Comparison of ENCODE assay signal across 19 mouse cellular contexts in the genomic region with DNA sequence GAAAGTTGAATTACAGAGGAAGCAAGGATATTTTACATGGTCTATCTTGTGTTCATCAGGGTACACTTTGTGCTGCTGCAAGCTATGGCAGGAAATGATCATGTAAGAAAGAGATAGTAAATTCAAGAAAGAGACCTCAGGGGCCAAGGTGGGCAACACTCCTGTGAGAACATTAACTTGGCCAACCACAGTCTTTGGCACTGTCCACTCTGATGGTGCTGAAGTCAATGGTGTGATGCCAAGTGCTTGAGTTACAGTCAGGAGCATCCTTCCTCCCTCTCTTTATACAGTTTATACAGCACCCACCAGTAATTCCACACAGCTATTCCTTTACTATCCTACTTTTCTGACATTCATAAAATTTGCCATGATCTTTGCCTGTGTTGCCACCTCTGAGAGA. TPM values are rescaled to one million over a fixed set of nuclear protein-coding genes. Genes with fewer than 3 reads are reported as not detected.
DNase-seq lines count a peak whose midpoint lies in the region; ATAC-seq and TF ChIP-seq lines count a peak whose summit lies in the region.
"Had no signal": no experiment of that assay in that cellular context is flagged by ENCODE, and none has a peak within 500 bp of the region (broad histone marks: within the 10 kb centered on the region; RNA-seq: fewer than 3 reads in every experiment).

No protein-coding gene starts in this region.

- DNase-seq in kidney, postnatal 10 days = peak; percentile 23
- DNase-seq in kidney, adult 11 months = no peak
- DNase-seq in ZHBTc4 (ENCODE audit: low read depth, low spot score) (peak; percentile 17), MN1 (ENCODE audit: low spot score) (no peak)
- DNase-seq in embryo, embryonic 9.5 days (ENCODE audit: extremely low spot score) = peak; percentile 4
- DNase-seq in forebrain, postnatal 0 days = no peak
- DNase-seq: adrenal gland, adult 8-10 months; cerebellum, adult 9-10 months; gastrocnemius, postnatal 36 days; kidney, adult 8-10 months had no signal

- no peak overlapping the region for H3K4me2 ChIP-seq in myocyte (ENCODE audit: low read depth)
- H3K4me2 ChIP-seq in forebrain, postnatal 0 days (ENCODE audit: low read depth) = no peak overlapping the region
- H3K4me2 ChIP-seq: embryonic facial prominence, embryonic 13.5 days; heart, embryonic 13.5 days; hindbrain, embryonic 14.5 days; limb, embryonic 12.5 days; midbrain, embryonic 13.5 days had no signal

- TF ChIP-seq POLR2A in myocyte (IDR thresholded peaks at IDR 0.05; ENCODE audit: insufficient read length, low read depth) = no peak

- no peak for TF ChIP-seq CTCF in forebrain, postnatal 0 days (IDR thresholded peaks at IDR 0.05; ENCODE audit: low read depth)

- no peak overlapping the region for H3K27ac ChIP-seq in forebrain, postnatal 0 days (ENCODE audit: low read depth, low read length)
- H3K27ac ChIP-seq: embryonic facial prominence, embryonic 13.5 days; forebrain, embryonic 10.5 days; heart, embryonic 13.5 days; hindbrain, embryonic 14.5 days; limb, embryonic 12.5 days; midbrain, embryonic 13.5 days had no signal

- no peak overlapping the region for H3K4me3 ChIP-seq in myocyte
- no peak overlapping the region for H3K4me3 ChIP-seq in forebrain, postnatal 0 days (ENCODE audit: low read depth, low read length)
- H3K4me3 ChIP-seq: embryonic facial prominence, embryonic 13.5 days; forebrain, embryonic 10.5 days; heart, embryonic 13.5 days; limb, embryonic 12.5 days; midbrain, embryonic 13.5 days had no signal

- no peak for ATAC-seq in forebrain, postnatal 0 days
- ATAC-seq: midbrain, embryonic 13.5 days had no signal

- no peaks in the 10 kb centered on the region for H3K36me3 ChIP-seq in myocyte (ENCODE audit: control insufficient read depth, insufficient read depth)
- H3K36me3 ChIP-seq in forebrain, postnatal 0 days (ENCODE audit: insufficient read depth) = no peaks in the 10 kb centered on the region
- H3K36me3 ChIP-seq: embryonic facial prominence, embryonic 13.5 days; forebrain, embryonic 10.5 days; heart, embryonic 13.5 days; limb, embryonic 12.5 days; midbrain, embryonic 13.5 days had no signal

- no peak overlapping the region for H3ac ChIP-seq in myocyte (ENCODE audit: control insufficient read depth, insufficient read length)

- no peaks in the 10 kb centered on the region for H3K79me2 ChIP-seq in myocyte (ENCODE audit: control insufficient read depth, insufficient read depth)

- H3K4me1 ChIP-seq in forebrain, postnatal 0 days (ENCODE audit: insufficient read depth) = no peaks in the 10 kb centered on the region
- H3K4me1 ChIP-seq: forebrain, embryonic 10.5 days; heart, embryonic 13.5 days; limb, embryonic 12.5 days; midbrain, embryonic 13.5 days had no signal

- H3K27me3 ChIP-seq in myocyte (ENCODE audit: control insufficient read depth, insufficient read depth, insufficient read length) = no peaks in the 10 kb centered on the region
- no peaks in the 10 kb centered on the region for H3K27me3 ChIP-seq in forebrain, postnatal 0 days (ENCODE audit: insufficient read depth, low read length)
- H3K27me3 ChIP-seq: embryonic facial prominence, embryonic 13.5 days; heart, embryonic 13.5 days; limb, embryonic 12.5 days; midbrain, embryonic 13.5 days had no signal

- no peak overlapping the region for H3K9ac ChIP-seq in forebrain, postnatal 0 days
- H3K9ac ChIP-seq: embryonic facial prominence, embryonic 13.5 days; heart, embryonic 13.5 days; hindbrain, embryonic 14.5 days; limb, embryonic 12.5 days; midbrain, embryonic 13.5 days had no signal

- no peaks in the 10 kb centered on the region for H3K9me3 ChIP-seq in forebrain, postnatal 0 days (ENCODE audit: low read length)
- H3K9me3 ChIP-seq: embryonic facial prominence, embryonic 13.5 days; forebrain, embryonic 10.5 days; heart, embryonic 13.5 days; limb, embryonic 12.5 days; midbrain, embryonic 13.5 days had no signal

TF ChIP-seq in myocyte, 11 proteins besides CTCF, POLR2A, EP300 and RAD21:
- TF ChIP-seq REST (IDR thresholded peaks at IDR 0.05; ENCODE audit: insufficient read depth, insufficient read length) = peak; percentile 51
- no peak for TF ChIP-seq USF1 (IDR thresholded peaks at IDR 0.05; ENCODE audit: low read depth)
- no peak for TF ChIP-seq POLR2AphosphoS2 (IDR thresholded peaks at IDR 0.05; ENCODE audit: insufficient read length, low read depth)
- TF ChIP-seq MYOD1 (IDR thresholded peaks at IDR 0.05; ENCODE audit: control insufficient read depth in 1 of 3, insufficient read length in 2 of 3, low read depth in 2 of 3) = no peak
- TF ChIP-seq SRF (IDR thresholded peaks at IDR 0.05; ENCODE audit: control insufficient read depth, insufficient read length, low read depth) = no peak

RNA-seq across cellular contexts. Expression of a gene that starts 19.4 kb away (rescaled TPM):
- polyA plus RNA-seq in myocyte (2012; fragmentation: generic; extraction: Trizol) = not detected
- not detected in 2 replicates for total RNA-seq in forebrain, postnatal 0 days (2014; rRNA removed)
- polyA plus RNA-seq in forebrain, postnatal 0 days (2015; fragmentation: Nextera tagmentation; extraction: Ambion mirVana) = not detected in 2 replicates
- total RNA-seq: adrenal gland, adult 8-10 months; gastrocnemius, postnatal 36 days; layer of hippocampus, adult 18-20 months had no signal
- polyA plus RNA-seq: embryonic facial prominence, embryonic 13.5 days; forebrain, embryonic 10.5 days; heart, embryonic 13.5 days; hindbrain, embryonic 14.5 days; limb, embryonic 12.5 days; liver, embryonic 16.5 days; midbrain, embryonic 13.5 days had no signal

RNA-seq across cellular contexts. Expression of a gene that starts 23.0 kb away (rescaled TPM):
- not detected for polyA plus RNA-seq in myocyte (2012; fragmentation: generic; extraction: Trizol)
- total RNA-seq in forebrain, postnatal 0 days (2014; rRNA removed) = not detected in 2 replicates
- not detected in 2 replicates for polyA plus RNA-seq in forebrain, postnatal 0 days (2015; fragmentation: Nextera tagmentation; extraction: Ambion mirVana)
- total RNA-seq: gastrocnemius, postnatal 36 days; layer of hippocampus, adult 18-20 months had no signal
- polyA plus RNA-seq: embryonic facial prominence, embryonic 13.5 days; forebrain, embryonic 10.5 days; hindbrain, embryonic 14.5 days; limb, embryonic 12.5 days; midbrain, embryonic 13.5 days had no signal

Comparison
In these comparisons a context has a peak if more than half of its experiments do, and no peak if none do; other contexts are left out.
1. DNase-seq: peak in kidney, postnatal 10 days (single experiment), ZHBTc4 (single experiment) and embryo, embryonic 9.5 days (single experiment); none in kidney, adult 11 months (single experiment), forebrain, postnatal 0 days (single experiment) and MN1 (single experiment).